ENCODE assay signal across 14 mouse cellular contexts in the genomic region with DNA sequence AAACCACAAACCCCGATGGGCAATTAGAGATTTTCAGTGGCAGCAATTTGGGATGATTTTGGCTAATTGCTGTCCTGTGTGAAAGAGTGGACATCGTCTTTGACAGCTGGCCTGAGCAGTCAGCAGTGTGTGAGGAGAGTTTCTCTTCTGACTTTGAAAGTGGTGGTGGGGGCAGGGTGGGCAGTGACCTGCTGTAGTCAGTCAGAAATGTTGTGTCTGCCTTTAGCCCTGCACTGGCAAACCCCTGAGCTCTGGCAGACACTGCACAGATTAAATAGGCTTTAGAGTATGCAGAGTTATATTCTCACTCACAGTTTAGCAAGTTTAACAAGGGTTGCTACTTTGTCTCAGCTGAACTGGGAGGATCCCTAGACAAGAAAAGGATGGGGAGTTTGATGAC.
A peak's percentile ranks its signal among the peaks of the same experiment; 100 is the strongest.
DNase-seq lines count a peak whose midpoint lies in the region; ATAC-seq and TF ChIP-seq lines count a peak whose summit lies in the region.
"Had no signal": no experiment of that assay in that cellular context is flagged by ENCODE, and none has a peak within 500 bp of the region (broad histone marks: within the 10 kb centered on the region; RNA-seq: fewer than 3 reads in every experiment).

No protein-coding gene starts in this region.

- no peaks in the 10 kb centered on the region for H3K9me3 ChIP-seq in liver, embryonic 12.5 days (replicated peaks)
- H3K9me3 ChIP-seq: liver, embryonic 15.5 days had no signal

- H3K4me1 ChIP-seq in liver, embryonic 12.5 days: peaks cover 51% of the 10 kb centered on the region
- H3K4me1 ChIP-seq in embryonic fibroblast, embryonic 13.5 days (ENCODE audit: control insufficient read depth, insufficient read depth, low read length): peaks cover 26% of the 10 kb centered on the region

- TF ChIP-seq CTCF in embryonic fibroblast, embryonic 13.5 days (IDR thresholded peaks at IDR 0.05; ENCODE audit: borderline replicate concordance, insufficient read depth, low read length): no peak

- ATAC-seq in liver, embryonic 12.5 days: no peak
- ATAC-seq in megakaryocyte progenitor cell, adult 5-6 weeks (replicated peaks; ENCODE audit: poor library complexity): no peak
- ATAC-seq: forebrain, embryonic 14.5 days had no signal

- no peaks in the 10 kb centered on the region for H3K36me3 ChIP-seq in liver, embryonic 12.5 days
- H3K36me3 ChIP-seq: liver, embryonic 15.5 days had no signal

- no peak overlapping the region for H3K4me2 ChIP-seq in liver, embryonic 12.5 days

- 0 out of 2 replicates have a peak, but pooled peaks cover 4% of the 10 kb centered on the region for H3K27me3 ChIP-seq in liver, embryonic 12.5 days (replicated peaks)
- H3K27me3 ChIP-seq: liver, embryonic 15.5 days had no signal

- H3K4me3 ChIP-seq in liver, embryonic 12.5 days: no peak overlapping the region
- no peak overlapping the region for H3K4me3 ChIP-seq in embryonic fibroblast, embryonic 13.5 days (ENCODE audit: insufficient read depth, low read length)
- H3K4me3 ChIP-seq: left cerebral cortex, adult 2 months; liver, embryonic 15.5 days had no signal

- TF ChIP-seq POLR2A in embryonic fibroblast, embryonic 13.5 days (IDR thresholded peaks at IDR 0.05; ENCODE audit: low read depth, low read length): no peak

- H3K9ac ChIP-seq in liver, embryonic 12.5 days: no peak overlapping the region
- H3K9ac ChIP-seq: liver, embryonic 15.5 days had no signal

- peak; percentile 22 for DNase-seq in embryo, embryonic 9.5 days (ENCODE audit: extremely low spot score)
- DNase-seq in embryo, embryonic 11 days: no peak
- DNase-seq in liver: no peak
- DNase-seq in retina, postnatal 1 day: peak; percentile 2
- no peak for DNase-seq in frontal cortex, postnatal 10 days (ENCODE audit: low spot score in 2 of 2)
- DNase-seq: cerebellum, adult 9-11 months; right cerebral cortex, postnatal 14 days; thymus, postnatal 4 days had no signal

- H3K27ac ChIP-seq in liver, embryonic 12.5 days: peak overlapping the region; percentile 40; the same call in 1 of the 2 replicates
- H3K27ac ChIP-seq in embryonic fibroblast, embryonic 13.5 days (ENCODE audit: insufficient read depth, low read length): peak overlapping the region; percentile 83
- H3K27ac ChIP-seq: left cerebral cortex, adult 2 months had no signal

- WGBS in liver, embryonic 12.5 days (ENCODE audit: insufficient replicate concordance): 58% methylated on average over 2 of the region's 2 CpGs

Comparison
In these comparisons a context has a peak if more than half of its experiments do, and no peak if none do; other contexts are left out.
1. DNase-seq: peak in embryo, embryonic 9.5 days (single experiment) and retina, postnatal 1 day (single experiment); none in embryo, embryonic 11 days (single experiment), liver (single experiment) and frontal cortex, postnatal 10 days (0 of 2).